Mouse (Mus musculus): ENCODE measurements around the gene Ezh2.
"Not testable (repeated sequence)": the region's sequence is repeated elsewhere in the genome, so short reads cannot be mapped to it uniquely, and the experiment has no call there.

Ezh2 gene

GRCm38 (mm10) chr6:47594926-47595623 is at the start of gene Ezh2:
Gene Ezh2, minus strand, starts transcription at chr6:47595341.
- in situ Hi-C loops (cut with MboI; ENCODE audit: low sequenced_read_pairs) = no loop called here

GRCm38 (mm10) chr6:47636527-47637076 is 41.5 kb upstream of the Ezh2 start:
- in situ Hi-C loops (cut with MboI; ENCODE audit: low sequenced_read_pairs) = no loop called here

- in situ Hi-C loops (cut with MboI; ENCODE audit: low sequenced_read_pairs) = no loop called here
Measured at GRCm38 (mm10) chr6:47635995-47636526, 40.9 kb upstream of the Ezh2 start.

- in situ Hi-C loops (cut with MboI; ENCODE audit: low sequenced_read_pairs) = no loop called here
Measured at GRCm38 (mm10) chr6:47635207-47635994, 40.3 kb upstream of the Ezh2 start.

- in situ Hi-C loops (cut with MboI; ENCODE audit: low sequenced_read_pairs) = no loop called here
Measured at GRCm38 (mm10) chr6:47633467-47633866, 38.3 kb upstream of the Ezh2 start.

- in situ Hi-C loops (cut with MboI; ENCODE audit: low sequenced_read_pairs) = not testable (repeated sequence)
Measured at GRCm38 (mm10) chr6:47630061-47630460, 34.9 kb upstream of the Ezh2 start.

- in situ Hi-C loops (cut with MboI; ENCODE audit: low sequenced_read_pairs) = no loop called here
Measured at GRCm38 (mm10) chr6:47627978-47628377, 32.8 kb upstream of the Ezh2 start.

- in situ Hi-C loops (cut with MboI; ENCODE audit: low sequenced_read_pairs) = not testable (repeated sequence)
Measured at GRCm38 (mm10) chr6:47626976-47627375, 31.8 kb upstream of the Ezh2 start.

- in situ Hi-C loops (cut with MboI; ENCODE audit: low sequenced_read_pairs) = no loop called here
Measured at GRCm38 (mm10) chr6:47621039-47621438, 25.9 kb upstream of the Ezh2 start.

GRCm38 (mm10) chr6:47608306-47608705 is 13.2 kb upstream of the Ezh2 start:
- in situ Hi-C loops (cut with MboI; ENCODE audit: low sequenced_read_pairs) = not testable (repeated sequence)

- in situ Hi-C loops (cut with MboI; ENCODE audit: low sequenced_read_pairs) = no loop called here
Measured at GRCm38 (mm10) chr6:47601931-47602330, 6.8 kb upstream of the Ezh2 start.

GRCm38 (mm10) chr6:47595696-47596095 is 555 bp upstream of the Ezh2 start:
- in situ Hi-C loops (cut with MboI; ENCODE audit: low sequenced_read_pairs) = no loop called here

- in situ Hi-C loops (cut with MboI; ENCODE audit: low sequenced_read_pairs) = no loop called here
Measured at GRCm38 (mm10) chr6:47594141-47594835, 853 bp downstream of the Ezh2 start.

- in situ Hi-C loops (cut with MboI; ENCODE audit: low sequenced_read_pairs) = no loop called here
Measured at GRCm38 (mm10) chr6:47593590-47593989, 1.6 kb downstream of the Ezh2 start.

GRCm38 (mm10) chr6:47587332-47587731 is 7.8 kb downstream of the Ezh2 start:
- in situ Hi-C loops (cut with MboI; ENCODE audit: low sequenced_read_pairs) = not testable (repeated sequence)

- in situ Hi-C loops (cut with MboI; ENCODE audit: low sequenced_read_pairs) = no loop called here
Measured at GRCm38 (mm10) chr6:47572887-47573286, 22.3 kb downstream of the Ezh2 start.

GRCm38 (mm10) chr6:47565326-47566035 is 29.7 kb downstream of the Ezh2 start:
- in situ Hi-C loops (cut with MboI; ENCODE audit: low sequenced_read_pairs) = no loop called here

- in situ Hi-C loops (cut with MboI; ENCODE audit: low sequenced_read_pairs) = no loop called here
Measured at GRCm38 (mm10) chr6:47561426-47561825, 33.7 kb downstream of the Ezh2 start.

GRCm38 (mm10) chr6:47560846-47561245 is 34.3 kb downstream of the Ezh2 start:
- in situ Hi-C loops (cut with MboI; ENCODE audit: low sequenced_read_pairs) = no loop called here

GRCm38 (mm10) chr6:47560407-47560806 is 34.7 kb downstream of the Ezh2 start:
- in situ Hi-C loops (cut with MboI; ENCODE audit: low sequenced_read_pairs) = no loop called here
